Mouse (Mus musculus) cortical plate, adult 2 months (tissue): Measurements from ENCODE around the gene Rexo1. TPM values are rescaled to one million over a fixed set of nuclear protein-coding genes. Genes with fewer than 3 reads are reported as not detected.

Experiments
- H3K27ac ChIP-seq: fragments of 200-500 bp; 2 replicates; pipeline ENCODE4 v1.5.1; 2012; ENCODE audit warnings: low read length, control low read depth, inconsistent platforms; ENCODE audit not compliant: insufficient read depth
- H3K4me1 ChIP-seq: fragments of 200-500 bp; 2 replicates; pipeline ENCODE4 v1.6.1; 2011; ENCODE audit warnings: low read length; ENCODE audit not compliant: control insufficient read depth, insufficient read depth
- H3K4me3 ChIP-seq: fragments of 200-500 bp; 2 replicates; pipeline ENCODE4 v1.5.1; 2011; ENCODE audit warnings: mild to moderate bottlenecking, low read length, control low read depth; ENCODE audit not compliant: insufficient read depth
- CTCF ChIP-seq: fragments of 200-500 bp; IDR thresholded peaks from 2 replicates; pipeline ENCODE4 v1.5.1; 2011; ENCODE audit warnings: mild to moderate bottlenecking, control low read depth, low read length; ENCODE audit not compliant: insufficient read depth; ENCODE audit errors: extremely low read depth
- POLR2A ChIP-seq: fragments of 200-500 bp; IDR thresholded peaks from 2 replicates; pipeline ENCODE4 v1.6.1; 2011; ENCODE audit warnings: mild to moderate bottlenecking, low read length, control low read depth; ENCODE audit not compliant: insufficient read depth; ENCODE audit errors: extremely low read depth
- polyA plus RNA-seq: library from polyadenylated mRNA; depleted of rRNA; stranded (reverse); fragments of >200 nt; gene quantifications from 2 replicates; pipeline ENCODE4 v1.2.3, GENCODE M21; 2012

Rexo1 gene
- polyA plus RNA-seq, 1 experiment: 44.7 TPM

DNA sequence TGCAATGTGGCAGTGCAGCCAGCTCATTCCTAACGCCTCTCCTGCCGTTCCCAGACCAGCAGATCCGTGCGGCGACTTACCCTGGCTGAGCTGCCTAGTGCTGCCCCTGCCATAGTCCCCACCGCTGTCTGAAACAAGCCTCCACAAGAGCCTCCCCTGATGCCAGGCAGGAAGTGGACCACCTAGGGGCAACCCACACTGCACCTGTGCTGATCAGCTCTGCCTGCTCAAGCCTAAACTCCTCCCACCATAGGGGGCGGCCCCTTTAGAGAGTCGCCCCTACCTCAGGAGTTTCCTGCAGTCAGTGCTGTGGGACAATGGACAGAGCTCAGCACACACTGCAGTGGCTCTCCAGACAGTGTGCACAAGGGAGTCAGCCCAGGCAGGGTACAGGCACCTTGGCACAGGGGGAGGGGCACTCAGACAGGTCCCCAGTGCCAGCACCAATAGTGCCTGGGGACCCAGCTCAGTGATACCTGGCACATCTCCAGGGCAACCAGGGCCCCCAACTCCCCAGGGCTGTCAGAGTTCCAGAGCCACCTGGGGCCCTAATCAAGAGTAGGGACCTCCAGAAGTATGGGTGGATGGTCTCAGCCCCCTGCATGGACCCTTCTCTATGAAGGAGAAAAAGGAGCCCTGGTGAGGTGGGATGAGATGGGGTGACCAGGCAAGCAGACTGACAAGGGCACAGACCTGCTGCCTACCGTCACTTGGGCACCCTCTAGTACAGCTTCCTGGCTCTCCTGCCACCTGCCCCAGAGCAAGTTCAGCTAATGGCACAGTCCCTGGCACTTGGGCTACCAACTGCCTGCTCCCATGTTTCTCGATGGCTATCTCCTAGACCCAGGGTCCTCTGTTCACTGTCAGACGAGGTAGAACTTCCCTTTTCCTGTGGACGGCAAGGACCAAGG, 23.5 kb upstream of the Rexo1 start:
- peaks cover 8% of the 10 kb centered on the region for H3K4me1 ChIP-seq
- H3K4me3 ChIP-seq: no peak overlapping the region
- H3K27ac ChIP-seq: no peak overlapping the region
- TF ChIP-seq POLR2A (no peak), CTCF (no peak)

DNA sequence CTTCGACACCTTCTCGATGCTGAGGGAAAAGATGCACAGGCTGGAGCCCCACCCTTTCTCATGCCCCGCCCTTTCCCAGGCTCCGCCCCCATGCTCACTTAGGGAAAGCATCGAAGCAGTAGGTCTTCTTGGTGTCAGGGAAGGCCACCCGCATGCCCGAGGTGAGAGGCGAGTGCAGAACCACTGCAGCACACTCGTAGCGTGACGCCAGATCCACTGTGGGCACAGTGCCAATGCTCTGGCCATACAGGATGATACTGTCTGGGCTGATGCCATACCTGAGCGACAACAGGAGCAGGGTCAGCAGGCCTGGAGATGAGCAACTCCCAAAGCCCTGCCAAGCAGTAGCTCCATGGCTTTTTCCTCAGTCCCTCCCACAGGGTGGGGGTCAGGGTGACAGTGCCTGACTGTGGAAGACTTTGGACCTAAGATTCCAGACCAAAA, 22.7 kb upstream of the Rexo1 start:
- Histone ChIP-seq H3K27ac (no peak overlapping the region), H3K4me1 (peaks cover 8% of the 10 kb centered on the region), H3K4me3 (no peak overlapping the region)
- no peak for TF ChIP-seq POLR2A
- TF ChIP-seq CTCF: no peak

GRCm38 (mm10) chr10:80583047-80583446, 21.7 kb upstream of the Rexo1 start:
- no peak overlapping the region for H3K27ac ChIP-seq

GRCm38 (mm10) chr10:80578911-80579310, 17.6 kb upstream of the Rexo1 start:
- no peak overlapping the region for H3K27ac ChIP-seq
- H3K4me1 ChIP-seq: peaks cover 2% of the 10 kb centered on the region; the same call in 1 of the 2 replicates
- TF ChIP-seq CTCF (peak; percentile 50), POLR2A (no peak)

More at GRCm38 (mm10) chr10:80583047-80583446, 21.7 kb upstream of the Rexo1 start:
- H3K4me1 ChIP-seq: peaks cover 4% of the 10 kb centered on the region
- TF ChIP-seq POLR2A (no peak), CTCF (no peak)
- H3K4me3 ChIP-seq: no peak overlapping the region

GRCm38 (mm10) chr10:80578131-80578750, 16.9 kb upstream of the Rexo1 start:
- H3K27ac ChIP-seq: peak overlapping the region; percentile 47
- peaks cover 3% of the 10 kb centered on the region; the same call in 1 of the 2 replicates for H3K4me1 ChIP-seq
- peak overlapping the region; percentile 63 for H3K4me3 ChIP-seq
- no peak for TF ChIP-seq POLR2A
- peak; percentile 54 for TF ChIP-seq CTCF

More at GRCm38 (mm10) chr10:80578911-80579310, 17.6 kb upstream of the Rexo1 start:
- peak overlapping the region; percentile 63; the same call in 1 of the 2 replicates for H3K4me3 ChIP-seq

DNA sequence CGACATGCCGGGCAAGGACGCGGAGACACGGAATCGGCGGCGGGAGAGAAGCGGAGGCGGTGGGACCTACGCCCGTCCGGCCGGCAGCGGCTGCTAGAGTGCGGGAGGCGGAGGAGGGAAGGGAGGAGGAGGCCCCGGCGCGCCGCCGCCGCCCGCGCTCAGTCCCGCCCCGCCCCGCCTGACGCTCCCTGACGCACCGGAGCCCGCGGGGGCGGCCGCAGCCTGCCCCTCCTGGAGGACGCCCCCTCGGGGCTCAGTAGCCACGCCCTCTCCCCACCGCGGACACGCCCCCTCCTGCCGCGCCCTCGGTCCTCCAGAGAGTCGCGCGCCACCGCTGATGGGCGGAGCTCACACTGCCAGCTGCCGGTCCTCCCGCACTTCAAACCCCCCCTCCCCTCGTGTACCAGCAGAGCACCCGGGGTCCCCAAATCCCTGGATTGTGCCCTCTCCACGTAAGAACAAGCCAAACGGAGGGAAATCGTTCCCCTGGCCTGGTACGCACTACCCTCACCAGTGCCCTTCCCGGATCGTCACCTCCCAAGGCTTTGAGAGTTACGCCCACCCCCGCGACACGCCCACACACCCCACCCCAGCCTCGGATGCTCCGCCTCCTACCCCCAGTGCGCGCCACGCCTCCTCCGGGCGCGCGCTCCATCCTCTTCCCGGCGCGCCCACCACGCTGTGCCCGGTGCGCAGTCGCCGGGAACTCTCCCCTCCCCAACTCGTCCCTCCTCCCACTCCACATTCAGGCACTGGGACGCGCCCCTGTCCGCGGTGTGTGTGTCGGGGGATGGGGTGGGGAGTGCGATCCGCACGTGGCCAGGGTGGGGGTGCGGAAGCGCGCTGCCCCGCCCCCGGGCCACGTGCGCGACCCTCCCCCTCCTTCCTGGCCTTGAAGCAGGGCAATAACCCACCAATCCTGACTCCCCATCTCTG, 16.1 kb upstream of the Rexo1 start, which contains the start of gene Klf16:
Gene Klf16, minus strand, starts transcription at position 127 of the 936 bp plus-strand sequence.
- peak within 1 kb of the TSS; percentile 96 for H3K27ac ChIP-seq
- peaks cover 4% of the 10 kb centered on the region; the same call in 1 of the 2 replicates for H3K4me1 ChIP-seq
- peak within 1 kb of the TSS; percentile 63 for H3K4me3 ChIP-seq
- TF ChIP-seq POLR2A (no peak), CTCF (no peak)

- H3K4me1 ChIP-seq: peaks cover 7% of the 10 kb centered on the region; the same call in 1 of the 2 replicates
- no peak for TF ChIP-seq POLR2A
- H3K4me3 ChIP-seq: peak overlapping the region; percentile 63
- H3K27ac ChIP-seq: peak overlapping the region; percentile 96
Observed at GRCm38 (mm10) chr10:80576351-80577194, 15.2 kb upstream of the Rexo1 start.

DNA sequence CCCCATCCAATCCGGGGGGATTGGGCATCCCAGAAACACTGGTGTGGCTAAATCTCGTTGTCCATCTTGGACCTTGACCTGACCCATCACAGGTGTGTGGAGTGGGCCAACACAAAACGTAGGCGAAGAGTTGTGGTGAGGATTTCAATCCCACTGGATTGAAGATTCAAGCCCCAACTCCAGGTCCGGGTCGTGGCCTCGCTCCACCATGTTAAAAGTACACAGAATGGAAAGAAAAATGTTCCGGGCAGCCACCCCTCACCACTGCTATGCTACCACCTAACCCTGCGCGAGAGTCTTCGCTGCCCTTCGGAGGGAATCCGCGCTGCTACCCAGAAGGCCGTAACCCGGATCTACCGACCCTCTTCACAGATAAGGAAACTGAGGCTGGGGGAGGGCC, 14.6 kb upstream of the Rexo1 start:
- Histone ChIP-seq H3K4me3 (peak overlapping the region; percentile 63), H3K4me1 (peaks cover 10% of the 10 kb centered on the region; the same call in 1 of the 2 replicates), H3K27ac (peak overlapping the region; percentile 94)
- TF ChIP-seq POLR2A (no peak), CTCF (no peak)

DNA sequence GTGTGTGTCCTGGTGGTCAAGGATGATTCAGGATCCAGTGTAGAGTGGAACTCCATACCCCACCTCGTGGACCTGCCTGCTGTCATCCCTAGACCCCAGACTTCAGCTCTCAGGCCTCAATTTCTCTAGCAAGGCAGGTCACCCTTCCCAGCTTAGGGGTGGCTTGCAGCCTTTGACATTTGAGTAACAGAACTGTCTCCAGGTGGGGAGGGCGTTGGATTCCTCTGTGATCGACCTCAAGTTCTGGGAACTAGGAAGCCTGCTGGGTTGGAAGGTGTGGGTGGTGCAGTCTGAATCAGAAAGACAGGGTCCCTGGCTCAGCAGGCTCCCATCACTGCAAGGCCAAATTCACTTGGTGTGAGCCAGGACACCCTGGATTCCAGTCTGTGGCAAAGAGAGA, 13.5 kb upstream of the Rexo1 start:
- no peak for TF ChIP-seq POLR2A
- no peak for TF ChIP-seq CTCF
- H3K4me1 ChIP-seq: peaks cover 10% of the 10 kb centered on the region; the same call in 1 of the 2 replicates
- peak overlapping the region; percentile 63 for H3K4me3 ChIP-seq
- peak overlapping the region; percentile 94 for H3K27ac ChIP-seq
